Mouse (Mus musculus) left cerebral cortex, adult 9 months (tissue): ENCODE measurements at regions not wholly inside any gene's neighbourhood (a gene's known extent, or its start where the extent isn't known, plus 50 kb on each side); places are given as distances from the start of the nearest gene placed in this dataset.
"Not testable (repeated sequence)": the region's sequence is repeated elsewhere in the genome, so short reads cannot be mapped to it uniquely, and the experiment has no call there.

ENCODE experiments used
- DNase-seq, 2 experiments: peaks; one replicate each; pipeline ENCODE4 v3.0.0; 2022; ENCODE audit warnings: low spot score in 2 of 2

DNA sequence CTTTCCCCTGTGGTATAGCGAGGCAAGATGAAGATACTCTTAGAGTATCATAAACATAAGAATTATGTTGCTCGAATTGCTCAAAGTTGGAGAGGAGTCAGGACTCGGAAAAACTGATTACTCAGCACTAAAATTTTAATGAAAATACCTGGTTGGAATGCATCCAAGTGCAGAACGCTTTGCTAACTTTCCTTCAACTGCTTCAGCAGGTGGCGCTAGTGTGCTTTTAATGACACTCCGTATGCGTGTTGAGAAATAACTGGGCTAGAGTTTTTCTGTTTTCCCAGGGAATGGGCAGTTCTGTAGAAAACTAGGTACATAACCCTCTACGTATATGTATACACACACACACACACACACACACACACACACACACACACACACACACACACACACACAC lies 221.0 kb downstream of the Grxcr1 start:
- DNase-seq = peak in 1 of 2 experiments; percentile 58

DNA sequence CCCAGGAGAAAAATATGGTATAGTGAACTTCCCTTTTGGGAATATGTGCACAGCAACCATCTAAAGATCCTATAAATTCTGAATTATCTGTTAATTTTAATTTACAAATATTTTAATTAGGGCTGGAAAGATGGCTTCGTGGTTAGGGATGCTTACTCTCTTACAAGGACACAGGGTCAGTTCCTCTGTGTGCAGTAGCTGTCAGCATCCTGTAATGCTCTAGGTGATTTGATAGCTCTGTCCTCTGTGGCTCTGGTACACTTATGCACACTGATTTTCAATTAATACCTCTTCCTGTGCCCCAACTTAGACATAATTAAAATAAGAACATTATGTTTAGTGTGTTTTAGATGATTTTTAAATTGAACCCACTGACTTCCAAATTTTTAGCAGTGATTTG lies 221.8 kb downstream of the Grxcr1 start:
- no peak for DNase-seq

DNA sequence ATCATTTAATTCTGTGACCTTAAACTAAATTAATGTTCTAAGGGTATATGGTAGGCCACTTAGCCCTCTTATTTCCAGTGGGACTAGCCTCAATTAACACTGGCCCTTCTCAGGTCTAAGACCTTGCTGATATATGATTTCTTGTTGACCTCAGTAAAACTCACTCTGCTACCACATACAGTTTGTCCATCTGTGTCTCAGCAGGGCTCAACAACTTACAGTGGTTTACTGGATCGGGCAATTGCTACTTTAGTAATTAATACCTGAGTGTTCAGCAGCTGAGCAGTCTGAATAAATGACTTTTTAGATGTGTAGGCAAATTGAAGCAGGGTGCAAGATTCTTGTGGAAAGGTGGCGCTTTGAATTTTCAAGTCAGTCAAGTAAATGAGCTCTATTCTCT lies 222.5 kb downstream of the Grxcr1 start:
- DNase-seq = no peak

DNA sequence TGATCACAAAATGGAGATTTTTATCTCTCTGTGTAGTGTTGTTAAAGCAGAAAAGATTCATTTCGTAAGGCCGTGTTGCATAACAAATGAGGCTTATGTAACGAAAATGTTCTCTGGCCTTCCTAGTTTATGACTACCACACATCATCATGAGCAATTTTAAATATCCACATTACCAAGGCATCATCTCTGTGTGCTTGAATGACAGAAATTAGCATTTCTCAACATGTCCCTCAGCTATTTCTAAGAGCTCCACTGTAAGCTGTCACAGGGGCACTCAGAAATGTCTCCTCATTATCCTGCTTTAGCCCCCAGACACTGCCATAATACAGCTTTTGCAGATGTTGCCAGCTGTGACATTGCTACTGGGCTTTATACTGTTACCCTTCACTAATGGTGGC lies 232.6 kb downstream of the Grxcr1 start:
- DNase-seq = no peak

DNA sequence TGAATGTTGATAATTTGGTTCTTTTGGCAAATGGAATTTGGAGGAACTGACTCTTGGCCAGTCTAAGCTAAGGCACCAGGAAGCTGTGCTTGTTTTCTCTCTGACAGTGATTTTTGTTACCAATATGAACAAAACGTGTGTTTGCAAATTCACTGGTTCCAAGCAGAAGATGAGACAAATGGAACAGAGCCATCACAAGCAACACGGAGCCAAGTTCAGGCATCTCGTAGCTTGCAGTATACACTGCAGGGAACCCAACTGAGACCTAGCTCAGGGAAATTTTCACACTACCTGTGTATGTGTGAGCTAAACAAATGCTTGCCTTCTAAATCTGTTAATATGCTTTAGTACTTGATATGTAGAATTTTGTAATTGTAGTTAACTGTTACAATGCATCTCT lies 242.6 kb downstream of the Grxcr1 start:
- DNase-seq = no peak

DNA sequence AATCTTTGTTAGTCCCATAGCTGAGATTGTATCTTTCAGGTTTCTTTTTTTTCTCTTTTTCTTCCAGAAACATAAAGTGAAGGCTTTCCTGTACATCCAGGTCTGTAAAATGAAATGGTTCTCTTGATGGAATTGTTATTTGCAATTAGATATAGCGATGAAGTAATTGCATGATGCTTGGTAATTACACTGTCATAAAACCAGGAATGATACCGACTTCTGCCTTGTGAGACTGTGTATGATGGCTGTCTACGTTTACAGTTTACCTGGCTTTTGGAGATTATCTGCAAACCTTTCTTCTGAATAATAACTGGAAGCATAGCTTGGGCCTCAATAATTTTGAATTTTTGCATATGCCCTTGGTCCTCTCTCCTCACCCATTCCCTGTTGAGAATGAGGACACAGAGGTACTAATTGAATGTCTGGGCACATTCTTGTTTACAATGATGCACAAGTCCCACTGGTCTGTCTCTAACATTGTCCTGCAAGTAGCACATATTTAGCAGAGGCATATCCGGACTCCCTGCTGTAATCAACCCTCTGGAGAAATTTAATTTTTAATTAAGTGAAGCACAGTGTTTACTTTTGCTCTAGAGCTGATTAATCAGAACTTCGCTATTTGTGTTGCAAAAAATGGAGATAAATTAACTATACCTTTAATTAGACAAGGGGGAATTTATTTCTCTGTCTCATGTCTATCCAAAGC lies 244.1 kb downstream of the Grxcr1 start:
- no peak for DNase-seq

DNA sequence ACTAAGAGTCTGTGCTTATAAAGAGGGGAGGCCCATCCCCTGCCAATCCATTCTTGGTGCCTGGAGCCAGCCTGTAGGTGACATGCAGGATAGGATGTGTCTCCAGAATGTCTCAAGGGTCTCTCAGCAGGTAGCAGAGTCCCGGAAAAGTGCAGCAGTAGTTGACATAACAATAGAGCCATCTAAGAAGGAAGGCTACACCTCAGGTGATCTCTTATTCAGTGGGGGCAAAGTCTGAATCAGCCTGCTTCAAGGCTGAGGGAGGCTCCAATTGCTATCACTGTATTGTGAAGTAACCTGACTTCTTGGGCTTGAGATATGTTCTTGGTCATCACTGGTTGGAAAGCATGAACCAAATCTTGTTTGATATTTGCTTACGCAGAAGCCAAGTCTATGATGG lies 264.1 kb downstream of the Grxcr1 start:
- DNase-seq = not testable (repeated sequence)

DNA sequence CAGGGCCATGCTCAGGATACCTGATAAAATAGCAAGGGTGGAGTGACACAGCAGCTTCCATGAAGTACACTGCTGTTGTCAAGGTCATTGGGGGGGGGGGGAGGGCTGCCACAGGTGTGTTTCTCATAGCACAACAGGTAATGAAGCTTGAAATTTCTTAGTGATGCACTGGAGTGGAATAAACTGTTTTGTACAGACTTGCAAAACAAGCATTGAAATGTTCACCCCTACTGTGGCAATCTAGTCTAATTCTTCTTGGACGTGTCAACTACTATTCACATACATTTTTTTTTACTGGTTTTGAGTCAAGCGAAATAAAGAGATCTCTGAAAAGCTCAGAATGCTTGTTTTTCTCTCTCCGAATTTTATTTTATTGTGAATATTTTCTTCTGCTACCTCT lies 281.6 kb downstream of the Grxcr1 start:
- DNase-seq = no peak

DNA sequence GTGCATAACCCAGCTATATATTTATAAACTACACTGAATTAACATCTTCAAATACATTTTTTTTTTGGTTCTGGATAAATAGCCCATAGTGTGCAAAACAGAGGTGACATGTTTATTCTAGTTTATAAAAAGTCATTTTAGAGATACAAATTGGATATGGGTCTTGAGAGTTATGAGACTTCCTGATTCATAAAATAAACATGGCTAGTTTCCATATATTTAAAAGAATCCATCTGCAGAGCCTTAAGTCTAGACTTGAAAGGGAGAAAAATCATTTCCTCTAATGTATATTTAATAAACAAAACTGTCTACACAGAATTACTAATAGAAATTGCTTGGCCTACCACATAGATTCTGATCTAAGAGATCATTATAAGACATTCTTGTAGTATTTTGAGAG lies 287.3 kb downstream of the Grxcr1 start:
- no peak for DNase-seq

DNA sequence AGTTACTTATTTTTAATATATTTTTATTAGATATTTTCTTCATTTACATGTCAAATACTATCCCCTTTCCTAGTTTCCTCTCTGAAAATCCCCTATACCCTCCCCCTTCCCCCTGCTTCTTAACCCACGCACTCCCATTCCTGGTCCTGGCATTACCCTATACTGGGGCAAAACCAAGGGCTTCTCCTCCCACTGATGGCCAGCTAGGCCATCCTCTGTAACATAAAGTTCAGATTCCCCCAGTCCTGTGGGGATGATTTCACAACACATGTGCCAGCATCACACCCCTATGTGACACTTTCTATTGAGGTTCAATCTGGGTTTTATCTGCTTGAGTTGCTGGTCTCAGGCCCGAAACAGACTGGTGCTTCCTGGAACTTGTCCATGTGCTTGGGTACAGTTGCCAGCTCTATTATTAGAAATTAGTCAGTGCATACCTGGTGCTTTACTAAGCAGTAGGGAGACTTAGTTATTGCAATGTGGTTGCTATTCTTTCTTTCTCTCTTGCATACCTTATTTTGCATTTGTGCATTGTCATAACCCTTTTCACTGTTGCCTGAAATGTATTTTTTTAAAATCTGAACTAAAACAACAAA lies 295.5 kb downstream of the Grxcr1 start:
- no peak for DNase-seq

DNA sequence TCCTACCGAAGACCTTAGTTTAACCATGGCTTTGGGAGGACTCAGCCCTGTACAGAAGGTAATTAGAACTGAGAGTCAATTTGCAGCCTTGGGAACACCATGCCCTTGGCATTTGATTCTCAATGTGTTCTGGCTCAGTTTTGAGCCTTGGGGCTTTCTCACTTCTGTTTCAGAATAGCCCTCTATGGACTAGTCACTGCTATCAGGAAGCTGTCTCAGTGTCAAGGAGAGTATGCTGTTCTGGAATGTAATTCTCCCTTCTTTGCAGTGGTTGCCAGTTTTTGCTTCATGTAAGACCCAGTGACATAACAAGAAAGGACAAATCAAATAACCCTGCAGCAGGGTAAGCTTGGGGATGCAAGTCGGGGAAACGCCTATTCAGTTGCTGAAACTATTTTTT lies 297.7 kb downstream of the Grxcr1 start:
- DNase-seq = no peak

DNA sequence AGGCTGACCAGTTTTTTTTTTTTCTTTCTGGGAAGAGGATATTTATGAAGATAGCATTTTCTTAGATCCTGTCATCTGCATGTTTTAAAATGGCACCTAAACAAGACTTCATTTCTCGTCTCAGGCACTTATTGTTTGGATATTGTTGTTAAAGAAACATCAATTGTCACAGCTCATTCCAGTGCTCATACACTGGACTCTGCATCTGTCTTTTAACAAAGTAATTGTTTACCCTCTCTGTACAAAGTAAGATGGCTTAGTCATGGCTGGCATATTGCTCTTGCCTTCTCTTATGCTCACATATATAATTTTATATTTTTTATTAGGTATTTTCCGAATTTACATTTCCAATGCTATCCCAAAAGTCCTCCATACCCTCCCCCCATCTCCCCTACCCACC lies 298.2 kb downstream of the Grxcr1 start:
- no peak for DNase-seq

DNA sequence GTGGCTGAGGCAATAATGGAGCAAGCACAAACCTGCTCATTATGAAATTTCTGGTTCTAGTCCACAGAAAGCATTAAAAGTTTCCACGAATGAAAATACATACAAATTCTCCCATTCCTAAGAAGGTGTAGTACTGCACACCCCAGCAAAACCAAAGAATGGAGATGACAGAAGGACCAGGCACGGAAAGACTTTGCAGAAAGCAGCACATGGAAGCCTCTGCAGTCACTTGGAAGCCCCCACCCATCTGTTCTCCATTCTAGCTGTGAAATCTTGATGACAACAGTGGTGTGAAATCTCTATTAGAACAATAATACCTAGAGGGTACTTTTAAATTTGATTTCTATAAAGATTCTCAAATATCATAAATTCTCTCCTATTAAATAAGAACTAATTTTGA lies 319.3 kb downstream of the Grxcr1 start:
- no peak for DNase-seq

DNA sequence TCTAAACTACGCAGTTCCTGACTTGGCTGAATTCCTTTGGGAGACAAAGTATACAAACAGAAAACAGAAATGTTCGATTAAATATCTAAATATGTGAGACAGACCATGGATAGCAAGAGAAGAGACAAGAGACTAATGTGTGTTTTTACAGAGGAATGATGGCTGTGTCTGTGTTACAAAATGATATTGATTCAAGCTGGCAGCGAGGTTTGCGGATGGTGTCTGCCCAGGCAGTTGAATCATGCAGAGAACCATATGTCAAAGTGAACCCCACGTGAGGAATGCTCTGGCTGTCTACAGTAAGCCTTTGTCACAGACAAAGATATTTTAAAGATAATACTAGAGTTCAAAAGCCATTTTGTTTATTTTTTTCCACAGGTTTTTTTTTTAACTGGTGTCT lies 320.2 kb downstream of the Grxcr1 start:
- peak in 1 of 2 experiments; percentile 12 for DNase-seq

DNA sequence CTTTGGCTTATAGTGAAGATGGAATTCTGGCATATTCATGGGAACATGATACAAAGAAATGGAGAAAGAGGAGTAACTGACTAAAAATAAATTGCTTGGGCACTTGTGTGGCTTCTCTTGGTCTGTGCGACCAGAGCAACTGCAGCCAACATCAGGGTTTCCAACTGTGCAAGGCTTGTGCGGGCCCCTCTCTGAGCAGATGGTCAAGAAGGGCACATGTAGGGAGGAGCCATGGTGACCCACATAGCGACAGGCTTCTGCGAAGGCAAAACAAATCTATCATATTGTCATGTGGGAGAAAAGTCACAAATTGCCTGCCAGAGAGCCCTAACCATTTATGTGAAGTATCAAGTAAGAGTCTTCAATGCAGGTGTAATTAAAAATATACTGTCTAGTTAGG lies 321.6 kb downstream of the Grxcr1 start:
- DNase-seq = no peak

DNA sequence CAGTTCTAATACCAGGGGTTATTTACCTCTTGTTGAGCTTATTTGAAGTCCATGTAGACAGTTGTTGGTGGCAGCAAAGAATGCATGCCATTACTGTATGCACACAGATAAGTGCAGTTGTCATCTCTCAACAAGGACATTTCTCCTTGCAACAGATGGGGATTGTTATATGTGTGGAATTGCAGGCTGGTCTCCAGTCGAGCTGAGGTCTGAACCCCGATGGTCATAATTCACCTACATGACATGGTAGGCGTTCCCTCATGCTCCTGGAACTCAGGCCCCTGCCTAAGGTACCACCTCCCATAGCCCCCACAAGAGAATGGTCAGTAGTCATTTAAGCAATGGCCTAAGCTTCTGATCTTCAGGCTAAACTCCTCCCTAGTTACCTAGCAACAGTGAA lies 322.2 kb downstream of the Grxcr1 start:
- DNase-seq = not testable (repeated sequence)

DNA sequence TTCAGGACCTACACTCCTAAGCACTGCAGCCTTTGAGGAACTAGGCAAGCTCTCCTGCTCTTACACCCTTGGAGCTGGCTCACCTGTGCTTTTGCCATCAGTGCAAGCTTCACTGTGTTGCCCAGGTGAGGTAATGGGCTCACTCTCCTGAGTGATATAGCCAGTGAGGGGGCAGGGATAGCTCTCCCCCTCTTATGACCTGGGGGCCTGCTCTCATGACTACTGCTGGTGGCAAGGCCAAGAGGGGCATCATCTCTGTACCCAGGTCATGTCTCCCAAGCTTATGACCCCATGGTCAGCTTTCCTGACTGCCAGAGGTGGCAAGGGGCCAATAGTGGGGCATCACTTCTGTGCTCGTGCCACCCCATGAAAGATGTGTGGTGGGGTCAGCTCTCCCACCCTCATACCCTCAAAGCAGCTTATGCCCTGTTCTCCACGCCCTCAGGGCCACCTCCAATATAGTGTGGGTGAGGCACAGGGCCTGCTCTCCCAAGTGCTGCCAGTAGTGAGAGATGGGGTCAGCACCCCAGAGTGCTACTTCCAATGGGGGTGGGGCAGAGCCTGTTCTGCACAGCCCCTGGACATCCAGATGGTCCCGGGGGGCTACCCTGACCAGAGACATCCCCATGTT lies 330.1 kb downstream of the Grxcr1 start:
- no peak for DNase-seq

DNA sequence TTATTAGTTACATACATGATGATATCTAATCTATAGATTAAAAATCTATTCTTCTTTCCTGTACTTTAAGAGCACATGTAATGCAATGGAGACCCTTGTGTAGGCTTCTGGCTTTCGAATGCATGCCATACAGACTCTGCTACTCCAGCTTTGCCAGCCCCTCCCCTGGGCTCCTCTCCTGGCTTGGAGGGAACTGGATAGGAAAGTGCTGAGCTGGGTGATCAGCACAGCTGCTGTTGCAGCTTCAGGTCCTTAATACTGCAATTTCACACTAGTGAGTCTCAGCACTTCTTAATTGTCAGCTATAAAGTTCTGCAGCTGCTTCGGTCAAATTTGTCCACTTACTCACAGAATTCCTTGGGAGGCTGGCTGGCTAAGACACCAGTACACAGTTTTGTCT lies 341.4 kb downstream of the Grxcr1 start:
- DNase-seq = no peak
